Mouse (Mus musculus): ENCODE results near the gene Mycbpap. TPM values are rescaled to one million over a fixed set of nuclear protein-coding genes. Genes with fewer than 3 reads are reported as not detected.

Mycbpap gene
- total RNA-seq (2021) = under 1 TPM in 1 of 2 experiments, not detected in 1; 0.13 TPM
- long read RNA-seq, experiment 1 = 0 reads
- long read RNA-seq, experiment 2 = 0 reads

- intact Hi-C loops (cut with DNase I; ENCODE audit: low total_unique reads) = no loop called here
- DNase-seq = peak; percentile 32
Measured at GRCm38 (mm10) chr11:94521219-94521843, at the start of gene Mycbpap. Mycbpap (minus strand) TSS chr11:94521742.

- DNase-seq = no peak
- intact Hi-C loops (cut with DNase I; ENCODE audit: low total_unique reads) = no loop called here
Measured at GRCm38 (mm10) chr11:94570612-94571011, 49.1 kb upstream of the Mycbpap start.

GRCm38 (mm10) chr11:94567326-94567725 lies 45.8 kb upstream of the Mycbpap start:
- no peak for DNase-seq
- intact Hi-C loops (cut with DNase I; ENCODE audit: low total_unique reads) = no loop called here

- intact Hi-C loops (cut with DNase I; ENCODE audit: low total_unique reads) = no loop called here
- no peak for DNase-seq
Measured at GRCm38 (mm10) chr11:94566534-94566933, 45.0 kb upstream of the Mycbpap start.

GRCm38 (mm10) chr11:94565151-94565479 lies 43.6 kb upstream of the Mycbpap start:
- intact Hi-C loops (cut with DNase I; ENCODE audit: low total_unique reads) = no loop called here
- no peak for DNase-seq

- DNase-seq = peak; percentile 62
- intact Hi-C loops (cut with DNase I; ENCODE audit: low total_unique reads) = no loop called here
Measured at GRCm38 (mm10) chr11:94564437-94565150, 43.1 kb upstream of the Mycbpap start, which contains the start of gene Chad. Chad (plus strand) TSS chr11:94565047.

- DNase-seq = peak; percentile 27
- intact Hi-C loops (cut with DNase I; ENCODE audit: low total_unique reads) = no loop called here
Measured at GRCm38 (mm10) chr11:94563821-94564220, 42.3 kb upstream of the Mycbpap start.

GRCm38 (mm10) chr11:94563383-94563782 lies 41.8 kb upstream of the Mycbpap start:
- intact Hi-C loops (cut with DNase I; ENCODE audit: low total_unique reads) = no loop called here
- no peak for DNase-seq

GRCm38 (mm10) chr11:94558226-94558625 lies 36.7 kb upstream of the Mycbpap start:
- intact Hi-C loops (cut with DNase I; ENCODE audit: low total_unique reads) = no loop called here
- no peak for DNase-seq

- no peak for DNase-seq
- intact Hi-C loops (cut with DNase I; ENCODE audit: low total_unique reads) = no loop called here
Measured at GRCm38 (mm10) chr11:94550442-94550744, 28.9 kb upstream of the Mycbpap start.

GRCm38 (mm10) chr11:94549691-94550441 lies 28.3 kb upstream of the Mycbpap start:
- intact Hi-C loops (cut with DNase I; ENCODE audit: low total_unique reads) = loop anchor here (5.0 kb wide), 1 partner anchor 208 kb away; no protein-coding TSS in a partner anchor
- no peak for DNase-seq

GRCm38 (mm10) chr11:94548888-94549690 lies 27.5 kb upstream of the Mycbpap start, which contains the start of gene Rsad1:
Rsad1 (minus strand) TSS chr11:94549255.
- intact Hi-C loops (cut with DNase I; ENCODE audit: low total_unique reads) = loop anchor here (5.0 kb wide), 1 partner anchor 207 kb away; no protein-coding TSS in a partner anchor
- DNase-seq = peak; percentile 93

- intact Hi-C loops (cut with DNase I; ENCODE audit: low total_unique reads) = loop anchor here (5.0 kb wide), 1 partner anchor 206 kb away; no protein-coding TSS in a partner anchor
- peak; percentile 47 for DNase-seq
Measured at GRCm38 (mm10) chr11:94548041-94548784, 26.7 kb upstream of the Mycbpap start.

GRCm38 (mm10) chr11:94547271-94547670 lies 25.7 kb upstream of the Mycbpap start:
- DNase-seq = no peak
- intact Hi-C loops (cut with DNase I; ENCODE audit: low total_unique reads) = loop anchor here (5.0 kb wide), 1 partner anchor 205 kb away; no protein-coding TSS in a partner anchor

GRCm38 (mm10) chr11:94546381-94546780 lies 24.8 kb upstream of the Mycbpap start:
- intact Hi-C loops (cut with DNase I; ENCODE audit: low total_unique reads) = loop anchor here (5.0 kb wide), 1 partner anchor 204 kb away; no protein-coding TSS in a partner anchor
- DNase-seq = no peak

GRCm38 (mm10) chr11:94544422-94544821 lies 22.9 kb upstream of the Mycbpap start:
- peak; percentile 41 for DNase-seq
- intact Hi-C loops (cut with DNase I; ENCODE audit: low total_unique reads) = no loop called here

GRCm38 (mm10) chr11:94543932-94544331 lies 22.4 kb upstream of the Mycbpap start:
- DNase-seq = peak; percentile 96
- intact Hi-C loops (cut with DNase I; ENCODE audit: low total_unique reads) = no loop called here

- intact Hi-C loops (cut with DNase I; ENCODE audit: low total_unique reads) = no loop called here
- DNase-seq = no peak
Measured at GRCm38 (mm10) chr11:94543344-94543743, 21.8 kb upstream of the Mycbpap start.

GRCm38 (mm10) chr11:94542400-94542799 lies 20.9 kb upstream of the Mycbpap start:
- intact Hi-C loops (cut with DNase I; ENCODE audit: low total_unique reads) = no loop called here
- no peak for DNase-seq

All from gastrocnemius, postnatal 14 days (tissue).